Mouse (Mus musculus) hindbrain, embryonic 11.5 days (tissue): ENCODE results near the gene Cx3cr1. TPM values are rescaled to one million over a fixed set of nuclear protein-coding genes. Genes with fewer than 3 reads are reported as not detected.

Source experiments
- ATAC-seq: fragments of 200-750 bp; cut with Nextera tagmentation; 2 replicates; pipeline ENCODE4 v1.8.0; 2017; ENCODE audit warnings: mild to moderate bottlenecking, moderate TSS enrichment, moderate library complexity; ENCODE audit not compliant: low FRiP score
- DNase-seq: peaks from one replicate; pipeline ENCODE4 v3.0.0-alpha.2; 2015; ENCODE audit warnings: low spot score
- H3K27ac ChIP-seq: fragments of 300-500 bp; sonication (generic); 2 replicates; pipeline ENCODE4 v1.5.1; 2014; ENCODE audit warnings: mild to moderate bottlenecking, low read depth, low read length
- H3K27me3 ChIP-seq: fragments of 300-500 bp; sonication (generic); 2 replicates; pipeline ENCODE4 v1.6.1; 2014; ENCODE audit warnings: mild to moderate bottlenecking, low read length, moderate library complexity, mixed read lengths; ENCODE audit not compliant: control insufficient read depth, insufficient read depth
- H3K36me3 ChIP-seq: fragments of 300-500 bp; sonication (generic); 2 replicates; pipeline ENCODE4 v1.6.1; 2014; ENCODE audit warnings: mild to moderate bottlenecking, low read length, moderate library complexity, mixed read lengths; ENCODE audit not compliant: control insufficient read depth, insufficient read depth
- H3K4me1 ChIP-seq: fragments of 300-500 bp; sonication (generic); replicated peaks from 2 replicates; pipeline ENCODE4 v1.6.1; 2014; ENCODE audit warnings: low read length, mixed read lengths; ENCODE audit not compliant: control insufficient read depth, insufficient read depth
- H3K4me2 ChIP-seq: fragments of 300-500 bp; sonication (generic); replicated peaks from 2 replicates; pipeline ENCODE4 v1.6.1; 2014; ENCODE audit warnings: mild to moderate bottlenecking, low read depth, low read length
- H3K4me3 ChIP-seq: fragments of 300-500 bp; sonication (generic); 2 replicates; pipeline ENCODE4 v1.5.1; 2014; ENCODE audit warnings: low read depth, low read length
- H3K9ac ChIP-seq: fragments of 300-500 bp; sonication (generic); 2 replicates; pipeline ENCODE4 v1.6.1; 2014; ENCODE audit warnings: low read depth, low read length
- H3K9me3 ChIP-seq: fragments of 300-500 bp; sonication (generic); 2 replicates; pipeline ENCODE4 v1.6.1; 2016; ENCODE audit warnings: low read length; ENCODE audit not compliant: control insufficient read depth
- WGBS: fragments of 180-500 bp; shearing (Covaris S2); extraction: QIAGEN DNeasy Blood & Tissue Kit; methylation state at CpG from one replicate; pipeline ENCODE4 v1.1.7; 2014; 5-methylcytosine and 5-hydroxymethylcytosine counted together
- polyA plus RNA-seq: library from polyadenylated mRNA; unstranded; fragments of >200 nt; fragmentation: Nextera tagmentation; extraction: Ambion mirVana; gene quantifications from 2 replicates; pipeline ENCODE4 v1.2.1, GENCODE M21; 2014

Gene Cx3cr1
- polyA plus RNA-seq, 1 experiment from 2014 or later = 7.2 TPM

- Histone ChIP-seq H3K4me2 (no peak overlapping the region), H3K9ac (no peak overlapping the region), H3K4me3 (no peak overlapping the region), H3K27ac (no peak overlapping the region), H3K9me3 (no peaks in the 10 kb centered on the region), H3K4me1 (no peaks in the 10 kb centered on the region; the same call in none of the 2 replicates), H3K27me3 (no peaks in the 10 kb centered on the region), H3K36me3 (no peaks in the 10 kb centered on the region)
- DNase-seq (no peak), ATAC-seq (no peak)
- 93% methylated on average over 4 of the region's 4 CpGs for WGBS
Measured at GRCm38 (mm10) chr9:119975286-119975685, 94.4 kb downstream of the Cx3cr1 start.

- DNase-seq (no peak), ATAC-seq (no peak)
- H3K4me3 ChIP-seq = no peak overlapping the region
- H3K9me3 ChIP-seq = no peaks in the 10 kb centered on the region
- H3K27ac ChIP-seq = no peak overlapping the region
- no peaks in the 10 kb centered on the region for H3K36me3 ChIP-seq
- no peaks in the 10 kb centered on the region; the same call in none of the 2 replicates for H3K4me1 ChIP-seq
- 82% methylated on average over 5 of the region's 5 CpGs for WGBS
- no peaks in the 10 kb centered on the region for H3K27me3 ChIP-seq
- H3K4me2 ChIP-seq = no peak overlapping the region
- no peak overlapping the region for H3K9ac ChIP-seq
Measured at GRCm38 (mm10) chr9:119974609-119975008, 95.1 kb downstream of the Cx3cr1 start.

- no peaks in the 10 kb centered on the region for H3K9me3 ChIP-seq
- H3K4me3 ChIP-seq = no peak overlapping the region
- H3K4me1 ChIP-seq = no peaks in the 10 kb centered on the region; the same call in none of the 2 replicates
- ATAC-seq = no peak
- no peak overlapping the region for H3K4me2 ChIP-seq
- no peak for DNase-seq
- H3K36me3 ChIP-seq = no peaks in the 10 kb centered on the region
- 93% methylated on average over 27 of the region's 27 CpGs for WGBS
- H3K9ac ChIP-seq = no peak overlapping the region
- no peak overlapping the region for H3K27ac ChIP-seq
- H3K27me3 ChIP-seq = no peaks in the 10 kb centered on the region
Measured at GRCm38 (mm10) chr9:119973869-119974520, 95.7 kb downstream of the Cx3cr1 start.

GRCm38 (mm10) chr9:119973281-119973680, 96.4 kb downstream of the Cx3cr1 start:
- DNase-seq (no peak), ATAC-seq (no peak)
- no peaks in the 10 kb centered on the region; the same call in 1 of the 2 replicates for H3K4me1 ChIP-seq
- H3K36me3 ChIP-seq = no peaks in the 10 kb centered on the region
- no peak overlapping the region for H3K4me2 ChIP-seq
- no peaks in the 10 kb centered on the region for H3K9me3 ChIP-seq
- H3K27ac ChIP-seq = no peak overlapping the region
- H3K4me3 ChIP-seq = no peak overlapping the region
- H3K9ac ChIP-seq = no peak overlapping the region
- 97% methylated on average over 23 of the region's 23 CpGs for WGBS
- no peaks in the 10 kb centered on the region for H3K27me3 ChIP-seq

GRCm38 (mm10) chr9:119972582-119972981, 97.1 kb downstream of the Cx3cr1 start:
- ATAC-seq (no peak), DNase-seq (no peak)
- Histone ChIP-seq H3K4me1 (no peaks in the 10 kb centered on the region; the same call in 1 of the 2 replicates), H3K4me2 (no peak overlapping the region), H3K4me3 (no peak overlapping the region), H3K36me3 (no peaks in the 10 kb centered on the region), H3K27me3 (no peaks in the 10 kb centered on the region), H3K27ac (no peak overlapping the region), H3K9me3 (no peaks in the 10 kb centered on the region), H3K9ac (no peak overlapping the region)
- 88% methylated on average over 12 of the region's 12 CpGs for WGBS

- 94% methylated on average over 10 of the region's 10 CpGs for WGBS
- no peaks in the 10 kb centered on the region for H3K27me3 ChIP-seq
- H3K36me3 ChIP-seq = no peaks in the 10 kb centered on the region
- H3K4me2 ChIP-seq = no peak overlapping the region
- H3K4me1 ChIP-seq = no peaks in the 10 kb centered on the region; the same call in 1 of the 2 replicates
- no peak for ATAC-seq
- H3K4me3 ChIP-seq = no peak overlapping the region
- H3K27ac ChIP-seq = no peak overlapping the region
- H3K9me3 ChIP-seq = no peaks in the 10 kb centered on the region
- H3K9ac ChIP-seq = no peak overlapping the region
- DNase-seq = no peak
Measured at GRCm38 (mm10) chr9:119972166-119972565, 97.5 kb downstream of the Cx3cr1 start.

GRCm38 (mm10) chr9:119970763-119971656, 98.7 kb downstream of the Cx3cr1 start:
- no peaks in the 10 kb centered on the region for H3K36me3 ChIP-seq
- no peak overlapping the region for H3K4me2 ChIP-seq
- H3K27me3 ChIP-seq = no peaks in the 10 kb centered on the region
- DNase-seq (no peak), ATAC-seq (no peak)
- H3K27ac ChIP-seq = no peak overlapping the region
- no peak overlapping the region for H3K9ac ChIP-seq
- no peaks in the 10 kb centered on the region; the same call in 1 of the 2 replicates for H3K4me1 ChIP-seq
- 86% methylated on average over 7 of the region's 7 CpGs for WGBS
- H3K4me3 ChIP-seq = no peak overlapping the region
- H3K9me3 ChIP-seq = no peaks in the 10 kb centered on the region

- no peak overlapping the region for H3K9ac ChIP-seq
- 48% methylated on average over 6 of the region's 6 CpGs for WGBS
- H3K9me3 ChIP-seq = no peaks in the 10 kb centered on the region
- H3K4me1 ChIP-seq = no peaks in the 10 kb centered on the region; the same call in 1 of the 2 replicates
- DNase-seq (peak; percentile 45), ATAC-seq (no peak)
- H3K27ac ChIP-seq = no peak overlapping the region
- no peak overlapping the region for H3K4me2 ChIP-seq
- no peaks in the 10 kb centered on the region for H3K27me3 ChIP-seq
- no peaks in the 10 kb centered on the region for H3K36me3 ChIP-seq
- no peak overlapping the region for H3K4me3 ChIP-seq
Measured at GRCm38 (mm10) chr9:119970221-119970620, 99.5 kb downstream of the Cx3cr1 start.
